Mouse (Mus musculus) embryonic facial prominence, embryonic 15.5 days (tissue): ENCODE measurements at regions not wholly inside any gene's neighbourhood (a gene's known extent, or its start where the extent isn't known, plus 50 kb on each side); places are given as distances from the start of the nearest gene placed in this dataset.

ENCODE experiments used
- ATAC-seq: fragments of 200-750 bp; cut with Nextera tagmentation; 2 replicates; pipeline ENCODE4 v1.8.0; 2017; ENCODE audit warnings: low read depth, moderate TSS enrichment; ENCODE audit not compliant: insufficient number of reproducible peaks, low FRiP score, low TSS enrichment
- H3K27ac ChIP-seq: fragments of 300-500 bp; sonication (generic); replicated peaks from 2 replicates; pipeline ENCODE4 v1.5.1; 2015; ENCODE audit warnings: mild to moderate bottlenecking, inconsistent platforms
- H3K27me3 ChIP-seq: fragments of 300-500 bp; sonication (generic); 2 replicates; pipeline ENCODE4 v1.6.1; 2015; ENCODE audit warnings: inconsistent platforms
- H3K36me3 ChIP-seq: fragments of 300-500 bp; sonication (generic); 2 replicates; pipeline ENCODE4 v1.6.1; 2015; ENCODE audit warnings: mild to moderate bottlenecking, inconsistent platforms
- H3K4me1 ChIP-seq: fragments of 300-500 bp; sonication (generic); 2 replicates; pipeline ENCODE4 v1.6.1; 2015; ENCODE audit warnings: inconsistent platforms
- H3K4me2 ChIP-seq: fragments of 300-500 bp; sonication (generic); replicated peaks from 2 replicates; pipeline ENCODE4 v1.6.1; 2015; ENCODE audit warnings: mild to moderate bottlenecking, inconsistent platforms
- H3K4me3 ChIP-seq: fragments of 300-500 bp; sonication (generic); replicated peaks from 2 replicates; pipeline ENCODE4 v1.5.1; 2015; ENCODE audit warnings: mild to moderate bottlenecking, inconsistent platforms
- H3K9ac ChIP-seq: fragments of 300-500 bp; sonication (generic); 2 replicates; pipeline ENCODE4 v1.6.1; 2015; ENCODE audit warnings: inconsistent platforms
- H3K9me3 ChIP-seq: fragments of 300-500 bp; sonication (generic); replicated peaks from 2 replicates; pipeline ENCODE4 v1.6.1; 2016; ENCODE audit warnings: inconsistent platforms
- WGBS: fragments of 180-500 bp; shearing (Covaris S2); methylation state at CpG from one replicate; pipeline ENCODE4 v1.1.7; 2015; 5-methylcytosine and 5-hydroxymethylcytosine counted together

GRCm38 (mm10) chr2:75028151-75028550 lies 202.5 kb downstream of the Mtx2 start:
- Histone ChIP-seq H3K9ac (no peak overlapping the region), H3K4me2 (no peak overlapping the region), H3K27ac (no peak overlapping the region), H3K4me1 (peaks cover 23% of the 10 kb centered on the region), H3K36me3 (no peaks in the 10 kb centered on the region), H3K4me3 (no peak overlapping the region), H3K27me3 (no peaks in the 10 kb centered on the region), H3K9me3 (no peaks in the 10 kb centered on the region)
- 80% methylated on average over 10 of the region's 10 CpGs for WGBS
- no peak for ATAC-seq

DNA sequence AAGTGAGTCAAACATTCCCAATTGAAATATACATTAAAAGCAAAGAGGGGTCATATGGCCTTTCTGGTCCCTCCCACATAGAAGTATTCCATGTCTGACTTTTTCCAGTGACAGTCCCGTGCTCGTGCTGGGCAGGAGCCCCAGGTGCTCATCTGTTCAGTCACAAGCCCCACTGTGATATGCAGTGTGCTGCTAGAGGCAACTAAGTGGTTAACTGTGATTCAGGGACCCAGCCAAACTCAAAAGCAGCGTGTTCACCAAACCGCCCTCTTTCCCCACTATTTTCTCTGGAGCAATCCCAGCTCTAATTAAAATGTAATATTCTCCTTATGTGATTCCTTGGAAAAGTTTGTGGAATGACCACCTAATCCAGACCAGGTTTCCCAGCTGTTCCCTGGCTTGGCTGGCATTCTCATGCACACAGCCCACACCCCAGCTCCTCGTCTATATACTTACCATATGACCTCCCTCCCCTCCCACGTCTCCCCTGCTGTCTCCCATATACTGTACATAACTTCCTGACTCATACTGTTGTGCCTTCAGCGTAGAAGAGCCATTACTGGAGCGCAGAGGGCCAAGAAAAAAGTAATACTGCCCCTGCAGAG lies 203.6 kb downstream of the Mtx2 start:
- H3K27me3 ChIP-seq: no peaks in the 10 kb centered on the region
- H3K36me3 ChIP-seq: no peaks in the 10 kb centered on the region
- peaks cover 23% of the 10 kb centered on the region for H3K4me1 ChIP-seq
- peak; percentile 93 for ATAC-seq
- no peaks in the 10 kb centered on the region for H3K9me3 ChIP-seq
- 0 out of 2 replicates have a peak overlapping the region, but pooled peaks have one; percentile 28 for H3K27ac ChIP-seq
- H3K4me2 ChIP-seq: peak overlapping the region; percentile 23
- H3K9ac ChIP-seq: no peak overlapping the region
- H3K4me3 ChIP-seq: no peak overlapping the region
- 18% methylated on average over 8 of the region's 8 CpGs for WGBS

DNA sequence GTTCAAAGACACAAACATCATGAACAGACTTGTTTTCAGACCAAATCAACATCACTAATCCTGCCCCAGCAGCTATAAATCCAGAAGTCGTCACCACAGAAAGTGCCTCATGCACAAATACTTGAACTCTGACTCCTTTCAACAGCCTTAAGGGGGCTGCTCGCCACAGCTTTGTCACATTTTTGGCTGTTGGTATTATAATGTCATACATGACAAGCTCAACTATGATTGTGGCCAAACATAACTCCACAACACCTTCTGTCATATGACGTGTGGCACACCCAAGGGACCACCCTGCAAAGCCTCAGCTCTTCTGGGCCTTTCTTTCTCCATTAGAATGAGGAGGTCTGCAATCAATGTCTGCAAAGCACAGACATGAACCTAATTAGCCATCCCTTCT lies 209.1 kb downstream of the Mtx2 start:
- H3K4me1 ChIP-seq: peaks cover 7% of the 10 kb centered on the region
- H3K27ac ChIP-seq: no peak overlapping the region
- no peaks in the 10 kb centered on the region for H3K36me3 ChIP-seq
- no peak for ATAC-seq
- H3K9ac ChIP-seq: no peak overlapping the region
- no peak overlapping the region for H3K4me2 ChIP-seq
- no peaks in the 10 kb centered on the region for H3K9me3 ChIP-seq
- H3K27me3 ChIP-seq: no peaks in the 10 kb centered on the region
- H3K4me3 ChIP-seq: no peak overlapping the region
- WGBS: 42% methylated on average over 3 of the region's 3 CpGs

DNA sequence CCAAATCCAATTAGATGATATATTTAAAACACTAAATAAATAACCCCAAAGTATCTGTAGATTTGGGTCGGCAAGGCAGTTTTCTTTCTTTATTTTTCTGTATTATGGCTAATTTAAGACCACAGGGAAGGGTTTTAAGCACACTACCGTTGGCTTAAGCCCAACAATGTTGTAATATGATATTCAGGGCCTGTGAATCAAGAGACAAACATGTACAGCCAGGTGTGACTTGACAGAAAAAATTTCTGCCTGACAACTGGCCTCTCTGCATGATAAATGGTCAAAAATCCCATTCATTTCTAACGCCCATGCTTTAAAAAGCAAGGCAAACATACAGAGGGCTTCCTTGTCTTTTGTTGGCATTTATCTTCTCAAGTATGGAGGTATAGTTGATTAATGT lies 213.5 kb downstream of the Mtx2 start:
- H3K4me3 ChIP-seq: no peak overlapping the region
- WGBS: 37% methylated on average over 3 of the region's 3 CpGs
- H3K9ac ChIP-seq: no peak overlapping the region
- H3K4me2 ChIP-seq: no peak overlapping the region
- no peaks in the 10 kb centered on the region for H3K9me3 ChIP-seq
- H3K27me3 ChIP-seq: no peaks in the 10 kb centered on the region
- H3K4me1 ChIP-seq: peaks cover 5% of the 10 kb centered on the region; the same call in 1 of the 2 replicates
- no peak for ATAC-seq
- no peaks in the 10 kb centered on the region for H3K36me3 ChIP-seq
- H3K27ac ChIP-seq: no peak overlapping the region

DNA sequence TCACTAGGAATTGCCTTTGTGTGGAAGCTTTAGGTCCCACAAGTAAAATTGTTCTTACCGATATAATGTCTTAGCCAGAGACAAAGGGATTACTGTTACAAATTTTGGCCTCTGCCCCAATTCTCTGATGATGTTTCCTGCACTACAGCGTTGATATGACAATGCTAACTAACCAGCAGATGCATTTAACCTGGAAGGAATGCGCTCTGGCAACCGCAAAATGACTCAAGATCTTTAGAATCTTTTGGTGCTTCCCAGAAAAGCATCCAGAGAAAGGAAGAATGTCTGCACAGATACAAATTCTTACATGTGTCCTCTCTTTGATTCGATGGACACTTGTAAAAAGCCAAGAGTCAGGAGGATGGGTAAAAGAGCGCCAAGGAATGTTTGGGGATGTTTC lies 221.3 kb downstream of the Mtx2 start:
- no peak overlapping the region for H3K4me2 ChIP-seq
- H3K4me3 ChIP-seq: no peak overlapping the region
- WGBS: 57% methylated on average over 6 of the region's 6 CpGs
- no peak for ATAC-seq
- H3K27ac ChIP-seq: no peak overlapping the region
- no peaks in the 10 kb centered on the region for H3K27me3 ChIP-seq
- H3K9ac ChIP-seq: no peak overlapping the region
- no peaks in the 10 kb centered on the region for H3K9me3 ChIP-seq
- no peaks in the 10 kb centered on the region for H3K36me3 ChIP-seq
- no peaks in the 10 kb centered on the region for H3K4me1 ChIP-seq

GRCm38 (mm10) chr2:75048071-75048470 lies 222.5 kb downstream of the Mtx2 start:
- H3K9ac ChIP-seq: no peak overlapping the region
- H3K36me3 ChIP-seq: no peaks in the 10 kb centered on the region
- 0 out of 2 replicates have a peak, but pooled peaks cover 3% of the 10 kb centered on the region for H3K27me3 ChIP-seq
- no peak for ATAC-seq
- H3K27ac ChIP-seq: no peak overlapping the region
- no peak overlapping the region for H3K4me3 ChIP-seq
- H3K4me1 ChIP-seq: no peaks in the 10 kb centered on the region
- 49% methylated on average over 6 of the region's 6 CpGs for WGBS
- no peaks in the 10 kb centered on the region for H3K9me3 ChIP-seq
- no peak overlapping the region for H3K4me2 ChIP-seq

- Histone ChIP-seq H3K4me1 (peaks cover 6% of the 10 kb centered on the region), H3K36me3 (no peaks in the 10 kb centered on the region), H3K9me3 (no peaks in the 10 kb centered on the region), H3K27ac (no peak overlapping the region), H3K27me3 (peaks cover 19% of the 10 kb centered on the region), H3K4me3 (peak overlapping the region; percentile 35), H3K4me2 (peak overlapping the region; percentile 68), H3K9ac (no peak overlapping the region)
- WGBS: 22% methylated on average over 14 of the region's 14 CpGs
- peak; percentile 34; the same call in 1 of the 2 replicates for ATAC-seq
These were observed 229.0 kb downstream of the Mtx2 start for GRCm38 (mm10) chr2:75054474-75055186.

GRCm38 (mm10) chr2:75055187-75055543 lies 229.6 kb downstream of the Mtx2 start:
- H3K4me3 ChIP-seq: peak overlapping the region; percentile 35
- no peak overlapping the region for H3K27ac ChIP-seq
- 0% methylated on average over 6 of the region's 6 CpGs for WGBS
- peak overlapping the region; percentile 68 for H3K4me2 ChIP-seq
- no peaks in the 10 kb centered on the region for H3K36me3 ChIP-seq
- H3K27me3 ChIP-seq: peaks cover 23% of the 10 kb centered on the region
- no peak for ATAC-seq
- peaks cover 6% of the 10 kb centered on the region for H3K4me1 ChIP-seq
- H3K9me3 ChIP-seq: no peaks in the 10 kb centered on the region
- no peak overlapping the region for H3K9ac ChIP-seq

DNA sequence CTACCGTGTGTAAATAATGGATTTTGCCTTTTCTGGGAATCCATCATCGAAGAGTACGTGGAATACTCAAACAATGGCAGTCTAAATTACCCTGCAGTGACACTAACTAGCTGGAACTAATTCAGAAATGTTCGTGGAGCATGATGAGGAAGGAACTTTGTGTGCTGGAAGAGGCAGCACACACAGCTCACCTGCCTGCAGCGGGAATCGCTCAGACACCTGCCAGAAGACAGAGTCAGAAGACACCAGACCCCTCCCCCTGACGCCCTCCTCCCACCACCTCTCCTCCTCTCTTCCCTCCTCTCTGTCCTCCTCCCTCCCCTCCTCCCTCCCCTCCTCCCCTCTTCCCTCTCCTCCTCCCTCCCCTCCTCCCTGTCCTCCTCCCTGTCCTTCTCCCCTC lies 235.4 kb downstream of the Mtx2 start:
- H3K27ac ChIP-seq: no peak overlapping the region
- H3K27me3 ChIP-seq: peaks cover 39% of the 10 kb centered on the region

GRCm38 (mm10) chr2:75061456-75062188 lies 236.0 kb downstream of the Mtx2 start:
- Histone ChIP-seq H3K27me3 (peaks cover 33% of the 10 kb centered on the region), H3K4me2 (no peak overlapping the region)
- 37% methylated on average over 12 of the region's 12 CpGs for WGBS

More for the DNA sequence above, 235.4 kb downstream of the Mtx2 start:
- Histone ChIP-seq H3K9me3 (no peaks in the 10 kb centered on the region), H3K4me2 (no peak overlapping the region), H3K9ac (no peak overlapping the region), H3K36me3 (no peaks in the 10 kb centered on the region), H3K4me3 (no peak overlapping the region), H3K4me1 (peaks cover 9% of the 10 kb centered on the region; the same call in 1 of the 2 replicates)
- ATAC-seq: no peak
- WGBS: 27% methylated on average over 7 of the region's 7 CpGs

DNA sequence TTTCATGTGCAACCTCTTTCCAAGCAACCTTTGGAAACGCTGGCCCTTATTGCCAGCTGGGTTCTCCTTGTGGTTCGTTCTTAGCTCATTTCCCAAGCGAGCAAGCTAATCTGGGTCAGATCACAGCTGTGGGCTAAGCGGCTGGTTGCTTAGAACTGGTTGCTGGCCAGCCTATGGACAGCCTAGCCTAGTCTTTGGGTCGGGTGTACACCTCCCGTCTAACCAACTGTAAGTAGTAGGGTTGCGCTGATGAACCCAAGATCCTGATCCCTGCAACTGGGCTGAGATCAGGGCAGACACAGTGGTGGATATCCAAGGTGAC lies 236.5 kb downstream of the Mtx2 start:
- Histone ChIP-seq H3K36me3 (no peaks in the 10 kb centered on the region), H3K27ac (no peak overlapping the region), H3K9me3 (no peaks in the 10 kb centered on the region), H3K9ac (no peak overlapping the region), H3K4me2 (no peak overlapping the region), H3K27me3 (peaks cover 31% of the 10 kb centered on the region), H3K4me3 (no peak overlapping the region), H3K4me1 (peaks cover 9% of the 10 kb centered on the region; the same call in 1 of the 2 replicates)
- ATAC-seq: no peak
- WGBS: 70% methylated on average over 7 of the region's 7 CpGs

More at GRCm38 (mm10) chr2:75061456-75062188, 236.0 kb downstream of the Mtx2 start:
- H3K36me3 ChIP-seq: no peaks in the 10 kb centered on the region
- H3K27ac ChIP-seq: no peak overlapping the region
- peaks cover 9% of the 10 kb centered on the region; the same call in 1 of the 2 replicates for H3K4me1 ChIP-seq
- no peak overlapping the region for H3K4me3 ChIP-seq
- no peak overlapping the region for H3K9ac ChIP-seq
- ATAC-seq: no peak
- H3K9me3 ChIP-seq: no peaks in the 10 kb centered on the region
